Mouse (Mus musculus) lung, postnatal 0 days (tissue): ENCODE data around the gene Spink2.

Experiments used
- CTCF ChIP-seq: IDR thresholded peaks from 2 replicates; pipeline ENCODE4 v1.5.1; 2016; ENCODE audit warnings: antibody characterized with exemption, mild to moderate bottlenecking
- EP300 ChIP-seq: IDR thresholded peaks from 2 replicates; pipeline ENCODE4 v1.6.1; 2016; ENCODE audit warnings: antibody characterized with exemption, mild to moderate bottlenecking, control low read depth

DNA sequence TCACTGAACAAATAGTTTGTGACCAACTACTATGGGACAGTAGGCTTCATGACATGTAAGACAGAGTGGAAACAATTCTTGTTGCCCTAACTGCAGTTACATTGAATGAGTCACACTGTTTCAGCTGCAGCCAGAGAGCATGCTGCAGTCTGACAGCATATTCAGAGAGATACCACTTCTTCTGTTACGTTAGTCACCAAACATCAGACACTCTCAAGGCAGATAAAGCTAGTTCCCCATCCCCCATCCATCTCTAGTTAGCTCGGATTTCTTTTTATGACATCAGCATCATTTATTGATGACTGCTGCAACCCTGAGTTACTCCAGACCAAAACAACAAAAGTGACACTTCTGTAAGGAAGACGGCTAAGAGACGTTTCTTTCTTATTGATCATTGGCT, 36.5 kb downstream of the Spink2 start:
- TF ChIP-seq CTCF, result no peak
- TF ChIP-seq EP300, result no peak
